Mouse (Mus musculus): ENCODE results near the gene H2al2a. TPM values are rescaled to one million over a fixed set of nuclear protein-coding genes. Genes with fewer than 3 reads are reported as not detected.

Gene H2al2a
- total and polyA plus RNA-seq, 3 experiments, result not detected

DNA sequence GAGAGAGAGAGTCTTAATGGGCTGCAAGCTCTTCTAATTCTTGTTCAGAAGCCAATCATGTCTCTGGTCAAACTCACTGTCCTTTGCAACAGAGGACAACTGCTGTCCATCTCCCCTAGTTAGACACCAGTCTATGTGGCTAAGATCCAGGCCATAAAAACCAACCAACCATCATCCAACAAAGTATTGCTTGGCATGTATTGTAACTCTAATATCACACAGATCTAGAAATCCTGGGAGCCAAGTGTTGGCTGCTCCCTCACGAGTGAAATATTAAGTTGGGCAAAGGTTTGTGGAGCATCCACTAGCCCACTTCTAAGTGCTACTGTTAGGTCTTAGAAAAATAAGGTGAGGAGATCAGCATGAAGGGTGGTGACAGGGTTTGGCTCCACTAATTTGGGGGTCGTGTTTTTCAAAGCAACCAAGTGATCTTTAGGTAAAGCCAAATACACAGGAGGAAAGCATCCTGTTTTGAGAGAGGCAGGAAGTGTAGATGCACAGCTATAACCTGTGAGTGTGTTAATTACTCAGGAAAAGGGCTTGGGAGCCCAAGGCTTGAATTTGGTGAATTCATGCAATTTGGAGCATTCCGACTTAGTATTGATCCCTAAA lies 41.5 kb upstream of the H2al2a start:
- Histone ChIP-seq H3K4me1 (ENCODE audit: control insufficient read depth in 1 of 2, insufficient read depth in 2 of 2) (peaks cover 0 to 12% of the 10 kb centered on the region in 2 experiments; a peak in 2 of 4 replicates), H3K9me3 (replicated peaks; ENCODE audit: low read length) (no peaks in the 10 kb centered on the region), H3K27ac (ENCODE audit: insufficient read depth, low read depth) (no peak overlapping the region), H3K4me2 (ENCODE audit: insufficient read depth, low read depth, poor library complexity, severe bottlenecking) (no peak overlapping the region), H3K27me3 (replicated peaks) (peaks cover 10% of the 10 kb centered on the region), H3K36me3 (replicated peaks in 1 of 2; ENCODE audit: control insufficient read depth in 1 of 2, insufficient read depth in 1 of 2, low read length in 1 of 2) (no peaks in the 10 kb centered on the region), H3K4me3 (replicated peaks in 1 of 3; ENCODE audit: low read depth in 2 of 3, low read length in 2 of 3, poor library complexity in 1 of 3) (no peak overlapping the region), H3K79me2 (replicated peaks; ENCODE audit: control insufficient read depth, extremely low read depth, insufficient read depth, poor library complexity, severe bottlenecking) (no peaks in the 10 kb centered on the region), H3K9ac (ENCODE audit: insufficient read depth, low read depth) (no peak overlapping the region)
- TF ChIP-seq TBP (conservative IDR thresholded peaks at IDR 0.05; ENCODE audit: low read depth, low read length), result no peak
- TF ChIP-seq SIN3A (IDR thresholded peaks at IDR 0.05; ENCODE audit: low read length), result no peak
- TF ChIP-seq CHD1 (IDR thresholded peaks at IDR 0.05; ENCODE audit: low read depth, low read length), result no peak
- TF ChIP-seq POLR2A (IDR thresholded peaks at IDR 0.05; ENCODE audit: low read depth, low read length), result no peak
- no peak for TF ChIP-seq PAX5 (IDR thresholded peaks at IDR 0.05; ENCODE audit: low read length)
- no peak for TF ChIP-seq JUN (IDR thresholded peaks at IDR 0.05; ENCODE audit: insufficient read depth, low read depth, low read length)
- TF ChIP-seq ZNF384 (IDR thresholded peaks at IDR 0.05; ENCODE audit: low read depth, low read length), result no peak
- TF ChIP-seq IRF4 (IDR thresholded peaks at IDR 0.05; ENCODE audit: low read depth, low read length), result no peak
- TF ChIP-seq MAX (IDR thresholded peaks at IDR 0.05; ENCODE audit: low read length), result no peak
- no peak for TF ChIP-seq ELF1 (IDR thresholded peaks at IDR 0.05; ENCODE audit: low read depth, low read length)
- no peak for DNase-seq (ENCODE audit: extremely low read depth)
- dilution Hi-C loops (cut with MboI; ENCODE audit: extremely low pct_ligation_motif_present, extremely low pct_unique_long_range_greater_than_20kb, low sequenced_read_pairs) (no loop called here), in situ Hi-C loops (cut with MboI; ENCODE audit: low pct_ligation_motif_present, low pct_unique_long_range_greater_than_20kb, low sequenced_read_pairs) (loop anchor here (10.0 to 25.0 kb wide), 3 partner anchors 147 to 649 kb away; partner anchors contain the start of genes Bmi1 and Spag6)

GRCm38 (mm10) chr2:18037491-18037890 lies 40.7 kb upstream of the H2al2a start, which contains the start of gene A930004D18Rik:
TSS of gene A930004D18Rik (minus strand) at chr2:18037737.
- in situ Hi-C loops (cut with MboI; ENCODE audit: low pct_ligation_motif_present, low pct_unique_long_range_greater_than_20kb, low sequenced_read_pairs), result loop anchor here (10.0 to 25.0 kb wide), 3 partner anchors 147 to 650 kb away; partner anchors contain the start of genes Bmi1 and Spag6
- H3K27me3 ChIP-seq (replicated peaks), result peaks cover 10% of the 10 kb centered on the region

More at GRCm38 (mm10) chr2:18037491-18037890, 40.7 kb upstream of the H2al2a start, which contains the start of gene A930004D18Rik:
- no peak within 1 kb of the TSS for H3K27ac ChIP-seq (ENCODE audit: insufficient read depth, low read depth)
- no peaks in the 10 kb centered on the region for H3K36me3 ChIP-seq (replicated peaks in 1 of 2; ENCODE audit: control insufficient read depth in 1 of 2, insufficient read depth in 1 of 2, low read length in 1 of 2)
- dilution Hi-C loops (cut with MboI; ENCODE audit: extremely low pct_ligation_motif_present, extremely low pct_unique_long_range_greater_than_20kb, low sequenced_read_pairs), result no loop called here
- no peaks in the 10 kb centered on the region for H3K79me2 ChIP-seq (replicated peaks; ENCODE audit: control insufficient read depth, extremely low read depth, insufficient read depth, poor library complexity, severe bottlenecking)
- H3K4me3 ChIP-seq (replicated peaks in 1 of 3; ENCODE audit: low read depth in 2 of 3, low read length in 2 of 3, poor library complexity in 1 of 3), result no peak within 1 kb of the TSS
- peaks cover 0 to 6% of the 10 kb centered on the region in 2 experiments; a peak in 1 of 4 replicates for H3K4me1 ChIP-seq (ENCODE audit: control insufficient read depth in 1 of 2, insufficient read depth in 2 of 2)
- TF ChIP-seq KAT2A (IDR thresholded peaks at IDR 0.05; ENCODE audit: insufficient replicate concordance, low read length), result no peak
- TF ChIP-seq USF1 (IDR thresholded peaks at IDR 0.05; ENCODE audit: low read depth, low read length), result no peak
- no peak for TF ChIP-seq ZNF384 (IDR thresholded peaks at IDR 0.05; ENCODE audit: low read depth, low read length)
- no peak for TF ChIP-seq POLR2AphosphoS2 (IDR thresholded peaks at IDR 0.05; ENCODE audit: low read depth, low read length)
- TF ChIP-seq UBTF (IDR thresholded peaks at IDR 0.05; ENCODE audit: low read depth, low read length), result no peak
- no peak for TF ChIP-seq E2F4 (IDR thresholded peaks at IDR 0.05; ENCODE audit: insufficient replicate concordance, low read depth, low read length)
- H3K9me3 ChIP-seq (replicated peaks; ENCODE audit: low read length), result no peaks in the 10 kb centered on the region
- no peak for DNase-seq (ENCODE audit: extremely low read depth)
- H3K4me2 ChIP-seq (ENCODE audit: insufficient read depth, low read depth, poor library complexity, severe bottlenecking), result no peak within 1 kb of the TSS
- no peak within 1 kb of the TSS for H3K9ac ChIP-seq (ENCODE audit: insufficient read depth, low read depth)
